Mouse (Mus musculus) inflammation-experienced regulatory T-cells (primary cell): ENCODE measurements around the gene Nup37. TPM values are rescaled to one million over a fixed set of nuclear protein-coding genes. Genes with fewer than 3 reads are reported as not detected.

ENCODE experiments used
- polyA plus RNA-seq, 2 experiments: library from polyadenylated mRNA; unstranded; fragments of 100-300 nt; shearing (Covaris generic); gene quantifications; one replicate each; pipeline ENCODE4 v1.2.1; 2017

Gene Nup37
- 10 to 100 TPM; 31.7 to 43.5 TPM for polyA plus RNA-seq

GRCm38 (mm10) chr10:88146707-88147477 lies at the start of gene Nup37, which contains the start of gene Parpbp:
Gene Nup37, plus strand, starts transcription at chr10:88146992.
Gene Parpbp, minus strand, starts transcription at chr10:88146941.

GRCm38 (mm10) chr10:88200951-88201638 lies 54.3 kb downstream of the Nup37 start, which contains the start of gene Washc3:
Gene Washc3, plus strand, starts transcription at chr10:88201093.

Other genes with a start within 250 kb of the Nup37 start
- 1 to 10 TPM in 1 of 2 experiments, under 1 TPM in 1; 0.33 to 1.5 TPM for gene Pmch, start 55.9 kb upstream of the Nup37 start, polyA plus RNA-seq
- under 1 TPM; 0.47 to 0.50 TPM for gene Parpbp, start 51 bp upstream of the Nup37 start, polyA plus RNA-seq
- 10 to 100 TPM; 82.9 to 89.6 TPM for gene Washc3, start 54.1 kb downstream of the Nup37 start, polyA plus RNA-seq
- 1 to 10 TPM in 1 of 2 experiments, under 1 TPM in 1; 0.13 to 1.6 TPM for gene Dram1, start 232.1 kb downstream of the Nup37 start, polyA plus RNA-seq
- gene Gnptab, start 232.1 kb downstream of the Nup37 start, polyA plus RNA-seq = 10 to 100 TPM; 15.5 to 26.9 TPM